In the genomic region with DNA sequence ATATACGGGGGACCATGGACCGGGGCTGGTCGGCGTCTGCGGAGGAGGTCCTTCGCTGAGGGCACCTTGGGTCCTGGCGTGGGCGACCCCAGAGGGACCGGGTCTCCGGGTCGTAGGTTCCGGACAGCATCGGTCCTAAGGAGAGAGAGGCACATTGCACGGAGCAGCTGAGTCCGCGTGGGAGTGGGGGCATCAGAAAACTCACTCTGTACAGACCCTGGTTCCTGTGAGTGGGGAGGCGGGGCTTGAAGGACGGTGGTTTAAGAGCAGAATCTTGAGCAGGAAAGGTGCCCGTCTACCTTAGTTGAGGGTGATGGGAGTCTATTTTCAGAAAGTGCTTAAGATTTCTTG, we compare ENCODE assay signal across 8 mouse cellular contexts. TPM values are rescaled to one million over a fixed set of nuclear protein-coding genes. Genes with fewer than 3 reads are reported as not detected.
A peak's percentile ranks its signal among the peaks of the same experiment; 100 is the strongest.
DNase-seq lines count a peak whose midpoint lies in the region; ATAC-seq and TF ChIP-seq lines count a peak whose summit lies in the region.

No protein-coding gene starts in this region.

- peak overlapping the region; percentile 96 for H3K4me3 ChIP-seq in lung, embryonic 16.5 days (ENCODE audit: low read length)
- H3K4me3 ChIP-seq in cortical plate, adult 2 months (ENCODE audit: insufficient read depth, low read length), result peak overlapping the region; percentile 82
- peak overlapping the region; percentile 98 for H3K4me3 ChIP-seq in hindbrain, embryonic 12.5 days

- 0% methylated on average over 17 of the region's 19 CpGs for WGBS in lung, embryonic 16.5 days
- WGBS in hindbrain, embryonic 12.5 days, result under 1% methylated on average over 19 of the region's 19 CpGs

- H3K9me3 ChIP-seq in lung, embryonic 16.5 days (ENCODE audit: control insufficient read depth, low read length), result no peaks in the 10 kb centered on the region
- no peaks in the 10 kb centered on the region for H3K9me3 ChIP-seq in hindbrain, embryonic 12.5 days (replicated peaks)

- TF ChIP-seq POLR2A in cortical plate, adult 2 months (IDR thresholded peaks at IDR 0.05; ENCODE audit: extremely low read depth, insufficient read depth, low read length), result no peak

- no peak for ATAC-seq in lung, embryonic 16.5 days (ENCODE audit: low read depth)
- ATAC-seq in hindbrain, embryonic 12.5 days (ENCODE audit: low FRiP score), result no peak; the same call in 1 of the 2 replicates
- peak; percentile 25 for ATAC-seq in megakaryocyte, adult 5-6 weeks (ENCODE audit: poor library complexity, severe bottlenecking)
- ATAC-seq in activated CD4-positive, CD25-positive, alpha-beta regulatory T cell, adult 4 months, result no peak

- TF ChIP-seq CTCF in cortical plate, adult 2 months (IDR thresholded peaks at IDR 0.05; ENCODE audit: extremely low read depth, insufficient read depth, low read length), result no peak

- DNase-seq in lung, postnatal 14 days, result no peak
- DNase-seq in thymus, adult 18-20 months, result no peak
- no peak for DNase-seq in urinary bladder, adult 18-20 months (ENCODE audit: low spot score in 2 of 2)

- peak overlapping the region; percentile 98 for H3K9ac ChIP-seq in lung, embryonic 16.5 days (ENCODE audit: low read length)
- H3K9ac ChIP-seq in hindbrain, embryonic 12.5 days, result peak overlapping the region; percentile 98

- H3K27me3 ChIP-seq in lung, embryonic 16.5 days (ENCODE audit: control insufficient read depth, insufficient read depth, low read depth, low read length), result no peaks in the 10 kb centered on the region
- H3K27me3 ChIP-seq in hindbrain, embryonic 12.5 days, result no peaks in the 10 kb centered on the region

- H3K4me2 ChIP-seq in lung, embryonic 16.5 days (ENCODE audit: low read depth, low read length), result peak overlapping the region; percentile 77
- H3K4me2 ChIP-seq in hindbrain, embryonic 12.5 days (replicated peaks), result peak overlapping the region; percentile 82

- peaks cover 15% of the 10 kb centered on the region for H3K4me1 ChIP-seq in lung, embryonic 16.5 days (replicated peaks; ENCODE audit: control insufficient read depth, insufficient read depth, low read length)
- H3K4me1 ChIP-seq in cortical plate, adult 2 months (ENCODE audit: control insufficient read depth, insufficient read depth, low read length), result peaks cover 4% of the 10 kb centered on the region
- H3K4me1 ChIP-seq in hindbrain, embryonic 12.5 days, result peaks cover 21% of the 10 kb centered on the region

- H3K27ac ChIP-seq in lung, embryonic 16.5 days (ENCODE audit: low read length), result peak overlapping the region; percentile 98
- peak overlapping the region; percentile 100 for H3K27ac ChIP-seq in cortical plate, adult 2 months (ENCODE audit: insufficient read depth, low read length)
- peak overlapping the region; percentile 97 for H3K27ac ChIP-seq in hindbrain, embryonic 12.5 days

- H3K36me3 ChIP-seq in lung, embryonic 16.5 days (ENCODE audit: control insufficient read depth, insufficient read depth, low read length), result peaks cover 22% of the 10 kb centered on the region
- H3K36me3 ChIP-seq in hindbrain, embryonic 12.5 days, result peaks cover 50% of the 10 kb centered on the region

RNA-seq across cellular contexts. Expression of gene Rnf214, which starts 0.3 kb away (rescaled TPM):
- 50.4 and 51.3 TPM in 2 replicates for polyA plus RNA-seq in lung, embryonic 16.5 days (2015; fragmentation: Nextera tagmentation; extraction: Ambion mirVana)
- polyA plus RNA-seq in cortical plate, adult 2 months (2012; rRNA removed), result 44.3 and 45.6 TPM in 2 replicates
- 93.2 and 95.3 TPM in 2 replicates for polyA plus RNA-seq in hindbrain, embryonic 12.5 days (2016; fragmentation: Nextera tagmentation; extraction: Ambion mirVana)
- total RNA-seq in megakaryocyte, adult 5-6 weeks (2015), result 19.6 and 23.3 TPM in 2 replicates
- total RNA-seq in megakaryocyte, adult 5-6 weeks (2017), result 32.5 and 34.0 TPM in 2 replicates
- polyA plus RNA-seq in activated CD4-positive, CD25-positive, alpha-beta regulatory T cell, adult 4 months (2017; shearing (Covaris generic)), result 10 to 100 TPM; 26.5 to 29.6 TPM

RNA-seq across cellular contexts. Expression of gene Pcsk7, which starts 0.8 kb away (rescaled TPM):
- 23.0 and 26.6 TPM in 2 replicates for polyA plus RNA-seq in lung, embryonic 16.5 days (2015; fragmentation: Nextera tagmentation; extraction: Ambion mirVana)
- 28.2 and 30.5 TPM in 2 replicates for polyA plus RNA-seq in cortical plate, adult 2 months (2012; rRNA removed)
- polyA plus RNA-seq in hindbrain, embryonic 12.5 days (2016; fragmentation: Nextera tagmentation; extraction: Ambion mirVana), result 27.1 and 30.6 TPM in 2 replicates
- total RNA-seq in megakaryocyte, adult 5-6 weeks (2015), result 12.1 and 15.4 TPM in 2 replicates
- total RNA-seq in megakaryocyte, adult 5-6 weeks (2017), result 22.5 and 34.8 TPM in 2 replicates
- 10 to 100 TPM; 13.9 to 18.5 TPM for polyA plus RNA-seq in activated CD4-positive, CD25-positive, alpha-beta regulatory T cell, adult 4 months (2017; shearing (Covaris generic))

RNA-seq across cellular contexts. Expression of gene Tagln, which starts 28.8 kb away (rescaled TPM):
- polyA plus RNA-seq in lung, embryonic 16.5 days (2015; fragmentation: Nextera tagmentation; extraction: Ambion mirVana), result 138 and 141 TPM in 2 replicates
- 16.0 and 18.3 TPM in 2 replicates for polyA plus RNA-seq in cortical plate, adult 2 months (2012; rRNA removed)
- polyA plus RNA-seq in hindbrain, embryonic 12.5 days (2016; fragmentation: Nextera tagmentation; extraction: Ambion mirVana), result 19.2 and 23.0 TPM in 2 replicates
- total RNA-seq in megakaryocyte, adult 5-6 weeks (2015), result 0.13 and 0.32 TPM in 2 replicates
- total RNA-seq in megakaryocyte, adult 5-6 weeks (2017), result 0.40 TPM in 1 of 2 replicates, not detected in the other
- polyA plus RNA-seq in activated CD4-positive, CD25-positive, alpha-beta regulatory T cell, adult 4 months (2017; shearing (Covaris generic)), result 1 to 10 TPM in 1 of 2 experiments, under 1 TPM in 1; 0.66 to 1.1 TPM

RNA-seq across cellular contexts. Expression of gene Sidt2, which starts 48.0 kb away (rescaled TPM):
- polyA plus RNA-seq in lung, embryonic 16.5 days (2015; fragmentation: Nextera tagmentation; extraction: Ambion mirVana), result 33.6 and 35.9 TPM in 2 replicates
- polyA plus RNA-seq in cortical plate, adult 2 months (2012; rRNA removed), result 103 and 117 TPM in 2 replicates
- 43.2 and 46.4 TPM in 2 replicates for polyA plus RNA-seq in hindbrain, embryonic 12.5 days (2016; fragmentation: Nextera tagmentation; extraction: Ambion mirVana)
- total RNA-seq in megakaryocyte, adult 5-6 weeks (2015), result 57.3 and 71.0 TPM in 2 replicates
- 41.4 and 51.9 TPM in 2 replicates for total RNA-seq in megakaryocyte, adult 5-6 weeks (2017)
- polyA plus RNA-seq in activated CD4-positive, CD25-positive, alpha-beta regulatory T cell, adult 4 months (2017; shearing (Covaris generic)), result 10 to 100 TPM; 36.5 to 43.0 TPM
